Mouse (Mus musculus) testis, postnatal 10 days (tissue): Measurements from ENCODE around the gene Smim10l1.
A peak's percentile ranks its signal among the peaks of the same experiment; 100 is the strongest.

Experiments used
- DNase-seq: peaks from one replicate; pipeline ENCODE4 v3.0.0; 2021; ENCODE audit warnings: low spot score

Smim10l1 gene

GRCm38 (mm10) chr6:133104609-133104921 lies at the start of gene Smim10l1:
Smim10l1 (plus strand) TSS chr6:133104909.
- DNase-seq, result no peak

GRCm38 (mm10) chr6:133055716-133056115 lies 49.0 kb upstream of the Smim10l1 start, which contains the start of gene Tas2r140:
Tas2r140 (minus strand) TSS chr6:133055816.
- DNase-seq, result no peak

GRCm38 (mm10) chr6:133092226-133092625 lies 12.5 kb upstream of the Smim10l1 start:
- DNase-seq, result no peak

- DNase-seq, result no peak
Measured at GRCm38 (mm10) chr6:133102430-133102829, 2.3 kb upstream of the Smim10l1 start.

GRCm38 (mm10) chr6:133104922-133105859 lies 482 bp downstream of the Smim10l1 start:
- DNase-seq, result peak; percentile 95
